Mouse (Mus musculus) small intestine, adult 2 months (tissue): ENCODE measurements around the gene Ap2a1. TPM values are rescaled to one million over a fixed set of nuclear protein-coding genes. Genes with fewer than 3 reads are reported as not detected.

Source experiments
- H3K27ac ChIP-seq: fragments of 200-500 bp; 2 replicates; pipeline ENCODE4 v1.5.1; 2012; ENCODE audit warnings: low read depth, low read length, control low read depth, inconsistent platforms; ENCODE audit not compliant: insufficient read depth
- H3K27me3 ChIP-seq: fragments of 200-500 bp; 2 replicates; pipeline ENCODE4 v1.6.1; 2012; ENCODE audit warnings: mild to moderate bottlenecking, moderate library complexity, low read length, inconsistent platforms; ENCODE audit not compliant: control insufficient read depth, insufficient read depth
- H3K36me3 ChIP-seq: fragments of 200-500 bp; 2 replicates; pipeline ENCODE4 v1.6.1; 2012; ENCODE audit warnings: mild to moderate bottlenecking, low read length, control low read depth, inconsistent platforms; ENCODE audit not compliant: control insufficient read depth, insufficient read depth
- H3K4me1 ChIP-seq: fragments of 200-500 bp; 2 replicates; pipeline ENCODE4 v1.6.1; 2012; ENCODE audit warnings: low read length, inconsistent platforms, mixed read lengths; ENCODE audit not compliant: control insufficient read depth, insufficient read depth, insufficient read length
- H3K4me3 ChIP-seq: fragments of 200-500 bp; 2 replicates; pipeline ENCODE4 v1.5.1; 2012; ENCODE audit warnings: low read depth, mild to moderate bottlenecking, control low read depth, inconsistent platforms, low read length, moderate library complexity
- CTCF ChIP-seq: fragments of 200-500 bp; IDR thresholded peaks from 2 replicates; pipeline ENCODE4 v1.5.1; 2012; ENCODE audit warnings: low read depth, mild to moderate bottlenecking, control low read depth, inconsistent platforms, low read length, moderate library complexity, mixed read lengths; ENCODE audit not compliant: insufficient replicate concordance, insufficient read length; ENCODE audit errors: extremely low read depth
- POLR2A ChIP-seq: fragments of 200-500 bp; IDR thresholded peaks from 2 replicates; pipeline ENCODE4 v1.6.1; 2012; ENCODE audit warnings: low read depth, mild to moderate bottlenecking, control low read depth, inconsistent platforms, low read length, moderate library complexity
- whole genome bisulfite sequencing: fragments of 180-500 bp; shearing (Covaris S2); methylation state at CpG from one replicate; pipeline ENCODE4 v1.1.7; 2018; 5-methylcytosine and 5-hydroxymethylcytosine counted together
- polyA plus RNA-seq: library from polyadenylated mRNA; depleted of rRNA; stranded (reverse); fragments of >200 nt; gene quantifications from 2 replicates; pipeline ENCODE4 v1.2.3, GENCODE M21; 2012; rRNA removed

The Ap2a1 gene
- polyA plus RNA-seq, 1 experiment: 85.2 TPM

DNA sequence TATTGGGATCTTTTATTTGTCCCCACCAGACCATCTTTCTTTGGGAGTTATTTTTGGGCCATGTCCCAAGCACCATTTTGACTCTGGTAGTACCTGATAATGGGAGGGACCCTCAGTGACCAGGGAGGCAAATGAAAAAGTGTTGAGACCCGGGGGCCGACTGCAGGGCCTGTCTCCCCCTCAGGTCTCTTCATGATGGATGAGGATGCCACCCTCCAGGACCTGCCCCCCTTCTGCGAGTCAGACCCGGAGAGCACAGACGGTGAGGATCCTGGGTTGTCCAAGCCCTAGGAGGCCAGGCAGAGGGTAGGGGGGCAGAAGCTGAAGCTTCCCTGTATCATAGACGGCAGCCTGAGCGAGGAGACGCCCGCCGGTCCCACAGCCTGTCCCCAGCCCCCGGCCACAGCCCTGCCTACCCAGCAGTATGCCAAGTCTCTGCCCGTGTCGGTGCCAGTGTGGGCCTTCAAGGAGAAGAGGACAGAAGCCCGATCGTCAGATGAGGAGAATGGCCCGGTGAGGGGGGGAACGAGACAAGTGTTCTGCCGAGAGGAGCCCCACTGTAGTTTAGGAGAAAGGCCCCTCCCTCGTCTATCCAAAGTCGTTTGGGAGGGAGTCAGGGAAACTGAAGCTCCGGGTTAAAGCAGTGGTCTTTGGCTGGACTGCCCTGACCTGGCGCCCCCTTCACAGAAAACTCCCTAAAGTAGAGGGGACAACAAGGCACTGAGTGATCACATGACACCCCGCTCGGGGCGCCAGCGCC is 75.5 kb downstream of the Ap2a1 start:
- TF ChIP-seq CTCF: no peak
- no peak for TF ChIP-seq POLR2A
- 12% methylated on average over 26 of the region's 26 CpGs for WGBS

DNA sequence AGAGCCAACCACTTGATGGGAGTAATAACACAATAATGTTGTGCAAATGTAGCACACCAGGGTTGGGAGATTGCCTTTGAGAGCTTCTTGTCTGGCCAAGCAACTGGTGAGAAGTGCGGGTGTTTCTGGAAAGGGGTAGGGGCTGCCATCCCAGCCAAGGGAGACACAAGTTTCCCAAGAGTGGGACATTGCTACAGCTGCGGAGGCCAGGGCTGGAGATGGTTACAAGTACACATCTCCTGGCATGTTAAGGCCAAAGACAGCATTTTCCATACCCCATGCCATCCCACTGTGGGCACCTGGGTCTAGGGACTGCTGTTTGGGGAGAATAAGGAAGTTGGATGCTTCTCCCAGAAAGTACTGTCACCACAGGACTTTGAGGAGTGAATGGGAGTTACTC is 76.2 kb downstream of the Ap2a1 start:
- no peaks in the 10 kb centered on the region for H3K36me3 ChIP-seq
- no peak overlapping the region for H3K27ac ChIP-seq
- 91% methylated on average over 2 of the region's 2 CpGs for WGBS
- TF ChIP-seq POLR2A (no peak), CTCF (no peak)
- peaks cover 16% of the 10 kb centered on the region for H3K4me1 ChIP-seq
- H3K4me3 ChIP-seq: no peak overlapping the region
- H3K27me3 ChIP-seq: no peaks in the 10 kb centered on the region

More for the DNA sequence above, 75.5 kb downstream of the Ap2a1 start:
- H3K27me3 ChIP-seq: no peaks in the 10 kb centered on the region
- peaks cover 16% of the 10 kb centered on the region for H3K4me1 ChIP-seq
- peak overlapping the region; percentile 86 for H3K4me3 ChIP-seq
- peak overlapping the region; percentile 97 for H3K27ac ChIP-seq
- no peaks in the 10 kb centered on the region for H3K36me3 ChIP-seq

DNA sequence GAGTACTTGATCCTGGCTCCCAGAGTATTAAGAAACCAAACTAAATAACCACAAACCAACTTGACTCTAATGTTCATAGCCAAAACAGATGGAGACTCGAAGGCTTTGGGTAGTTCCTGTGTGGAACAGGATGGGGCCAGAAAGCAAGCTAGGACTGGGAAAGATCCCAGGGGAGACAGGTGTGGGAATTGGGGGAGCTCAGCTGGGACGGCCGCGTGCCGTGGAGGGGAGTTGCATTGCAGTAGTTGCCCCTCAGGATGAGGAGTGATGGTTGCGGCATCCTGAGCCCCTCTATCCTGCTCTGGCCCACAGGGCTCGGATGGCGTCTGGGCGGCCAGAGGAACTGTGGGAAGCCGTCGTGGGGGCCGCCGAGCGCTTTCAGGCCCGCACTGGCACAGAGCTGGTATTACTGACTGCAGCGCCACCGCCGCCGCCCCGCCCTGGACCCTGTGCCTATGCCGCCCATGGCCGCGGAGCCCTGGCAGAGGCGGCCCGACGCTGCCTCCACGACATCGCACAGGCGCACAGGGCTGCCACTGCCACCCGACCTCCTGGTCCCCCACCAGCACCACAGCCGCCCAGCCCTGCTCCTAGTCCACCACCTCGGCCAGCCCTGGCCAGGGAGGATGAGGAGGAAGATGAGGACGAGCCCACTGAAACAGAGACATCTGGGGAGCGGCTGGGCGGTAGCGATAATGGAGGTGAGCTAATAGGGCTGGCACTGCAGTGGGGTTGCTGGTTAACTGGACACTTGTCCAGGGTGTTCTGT is 76.9 kb downstream of the Ap2a1 start:
- Histone ChIP-seq H3K36me3 (no peaks in the 10 kb centered on the region), H3K27ac (no peak overlapping the region), H3K4me1 (peaks cover 19% of the 10 kb centered on the region), H3K4me3 (no peak overlapping the region), H3K27me3 (no peaks in the 10 kb centered on the region)
- WGBS: 90% methylated on average over 36 of the region's 36 CpGs
- TF ChIP-seq CTCF: no peak
- no peak for TF ChIP-seq POLR2A

DNA sequence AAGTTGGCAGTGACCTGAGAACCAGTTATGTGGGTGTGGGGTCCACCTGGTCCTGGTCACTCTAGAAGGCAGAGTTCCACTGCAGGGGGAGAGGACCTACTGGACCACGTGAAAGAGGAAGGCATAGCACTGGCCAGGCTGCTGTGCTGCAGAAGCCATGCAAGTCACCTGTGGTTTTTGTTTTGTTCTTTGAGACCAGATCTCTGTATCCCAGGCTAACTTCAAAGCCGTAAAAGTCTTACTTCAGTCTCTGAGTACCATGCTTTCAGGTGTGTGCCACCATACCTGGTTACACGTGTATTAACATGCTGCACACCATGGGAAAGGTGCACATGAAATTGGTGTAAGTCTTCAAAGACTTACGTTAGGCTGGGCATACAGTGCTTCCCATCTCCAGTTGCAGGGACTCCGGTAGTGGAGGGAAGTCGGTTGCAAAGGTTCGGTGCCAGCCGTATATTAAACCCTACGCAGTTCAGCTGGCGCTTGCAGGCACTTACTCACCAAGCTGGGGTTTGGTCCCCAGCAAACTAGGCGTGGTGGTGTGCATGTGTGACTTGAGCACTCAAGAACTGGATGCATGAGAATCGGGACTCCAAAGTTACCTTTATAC is 77.6 kb downstream of the Ap2a1 start:
- Histone ChIP-seq H3K4me3 (no peak overlapping the region), H3K36me3 (peaks cover under 1% of the 10 kb centered on the region; the same call in 1 of the 2 replicates), H3K27ac (no peak overlapping the region), H3K27me3 (no peaks in the 10 kb centered on the region), H3K4me1 (peaks cover 19% of the 10 kb centered on the region)
- 86% methylated on average over 12 of the region's 12 CpGs for WGBS
- TF ChIP-seq CTCF: no peak
- TF ChIP-seq POLR2A: no peak

DNA sequence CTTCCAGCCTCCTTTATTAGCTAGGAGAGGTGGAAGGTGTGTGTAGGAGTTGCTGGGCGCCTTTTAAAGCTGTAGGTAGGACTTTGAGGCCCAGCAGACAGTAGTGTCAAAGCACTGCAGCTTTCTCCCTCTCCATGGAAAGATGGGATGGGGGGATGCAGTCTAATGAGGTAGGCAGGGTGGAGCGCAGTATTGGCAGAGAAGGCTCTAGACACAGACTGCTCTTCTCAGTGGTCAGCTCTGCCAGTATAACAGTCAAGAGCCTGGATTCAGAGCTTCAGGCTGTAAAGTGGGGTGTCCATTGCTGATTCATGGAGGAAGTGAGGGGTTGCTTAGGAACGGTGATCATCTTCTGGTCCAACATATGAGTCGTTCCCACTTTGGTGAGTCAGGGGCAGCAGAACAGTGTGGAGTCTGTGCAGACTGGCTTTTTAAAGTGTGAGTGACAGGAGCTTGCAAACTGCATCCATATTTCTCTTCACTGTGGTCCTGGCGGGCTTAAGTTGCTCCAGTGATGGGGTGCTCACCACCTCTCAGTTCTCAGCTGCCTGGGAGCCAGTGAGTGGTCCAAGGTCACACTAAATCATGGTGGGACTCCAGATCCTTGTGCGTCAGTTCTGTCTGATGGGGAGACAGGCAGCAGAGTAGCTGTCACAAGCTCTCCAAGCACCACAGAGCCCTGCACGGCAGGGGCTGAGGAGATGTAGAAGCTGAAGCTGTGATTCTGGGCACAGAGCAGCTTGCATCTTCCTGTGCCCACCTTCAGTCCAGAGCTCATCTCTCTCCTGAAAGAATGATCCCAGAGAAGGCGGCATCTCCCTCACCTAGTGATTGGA is 78.3 kb downstream of the Ap2a1 start:
- WGBS: 64% methylated on average over 8 of the region's 8 CpGs
- Histone ChIP-seq H3K4me3 (peak overlapping the region; percentile 80), H3K27me3 (no peaks in the 10 kb centered on the region), H3K36me3 (peaks cover 7% of the 10 kb centered on the region), H3K27ac (peak overlapping the region; percentile 67; the same call in 1 of the 2 replicates), H3K4me1 (peaks cover 16% of the 10 kb centered on the region)
- TF ChIP-seq POLR2A (no peak), CTCF (no peak)

Other genes with a start within 250 kb of the Ap2a1 start
- gene Izumo2, start 220.8 kb downstream of the Ap2a1 start, polyA plus RNA-seq: not detected in 2 replicates
- 20.4 and 40.3 TPM in 2 replicates for gene Vrk3, start 181.1 kb downstream of the Ap2a1 start, polyA plus RNA-seq
- 0.08 and 0.19 TPM in 2 replicates for gene Zfp473, start 178.4 kb downstream of the Ap2a1 start, polyA plus RNA-seq
- 30.9 and 53.3 TPM in 2 replicates for gene Nup62, start 113.4 kb downstream of the Ap2a1 start, polyA plus RNA-seq
- 8.0 and 13.8 TPM in 2 replicates for gene Il4i1, start 113.1 kb downstream of the Ap2a1 start, polyA plus RNA-seq
- 83.9 and 102 TPM in 2 replicates for gene Atf5, start 112.8 kb downstream of the Ap2a1 start, polyA plus RNA-seq
- gene Akt1s1, start 80.5 kb downstream of the Ap2a1 start, polyA plus RNA-seq: 180 and 283 TPM in 2 replicates
- 32.1 and 63.2 TPM in 2 replicates for gene Tbc1d17, start 80.4 kb downstream of the Ap2a1 start, polyA plus RNA-seq
- 36.9 and 84.2 TPM in 2 replicates for gene Pnkp, start 72.4 kb downstream of the Ap2a1 start, polyA plus RNA-seq
- 82.3 and 141 TPM in 2 replicates for gene Ptov1, start 59.7 kb downstream of the Ap2a1 start, polyA plus RNA-seq
- 85.8 and 208 TPM in 2 replicates for gene Med25, start 36.8 kb downstream of the Ap2a1 start, polyA plus RNA-seq
- 15.8 and 27.5 TPM in 2 replicates for gene Fuz, start 33.4 kb downstream of the Ap2a1 start, polyA plus RNA-seq
- not detected in 2 replicates for gene Tsks, start 13.7 kb upstream of the Ap2a1 start, polyA plus RNA-seq
- gene Cpt1c, start 45.4 kb upstream of the Ap2a1 start, polyA plus RNA-seq: 5.2 and 7.6 TPM in 2 replicates
- gene Prmt1, start 57.1 kb upstream of the Ap2a1 start, polyA plus RNA-seq: 50.0 and 68.6 TPM in 2 replicates
- 52.9 and 91.0 TPM in 2 replicates for gene Irf3, start 68.2 kb upstream of the Ap2a1 start, polyA plus RNA-seq
- 10.1 and 16.3 TPM in 2 replicates for gene Bcl2l12, start 69.2 kb upstream of the Ap2a1 start, polyA plus RNA-seq
- 39.8 and 73.0 TPM in 2 replicates for gene Scaf1, start 86.9 kb upstream of the Ap2a1 start, polyA plus RNA-seq
- gene Rras, start 88.5 kb upstream of the Ap2a1 start, polyA plus RNA-seq: 49.3 and 67.9 TPM in 2 replicates
- gene Prr12, start 123.4 kb upstream of the Ap2a1 start, polyA plus RNA-seq: 8.1 and 13.2 TPM in 2 replicates
- gene Nosip, start 132.9 kb upstream of the Ap2a1 start, polyA plus RNA-seq: 39.3 and 92.7 TPM in 2 replicates
- 81.7 and 172 TPM in 2 replicates for gene Prrg2, start 133.2 kb upstream of the Ap2a1 start, polyA plus RNA-seq
- 40.0 and 49.9 TPM in 2 replicates for gene Rcn3, start 162.7 kb upstream of the Ap2a1 start, polyA plus RNA-seq
- 47.9 and 78.3 TPM in 2 replicates for gene Fcgrt, start 174.4 kb upstream of the Ap2a1 start, polyA plus RNA-seq
- gene Rps11, start 194.9 kb upstream of the Ap2a1 start, polyA plus RNA-seq: 159 and 207 TPM in 2 replicates
- 1,193 and 1,266 TPM in 2 replicates for gene Rpl13a, start 199.3 kb upstream of the Ap2a1 start, polyA plus RNA-seq
- gene Gm45713, start 206.7 kb upstream of the Ap2a1 start, polyA plus RNA-seq: 1.5 TPM in 1 of 2 replicates, not detected in the other
- gene Flt3l, start 206.9 kb upstream of the Ap2a1 start, polyA plus RNA-seq: 22.1 and 45.8 TPM in 2 replicates
- gene Pih1d1, start 224.8 kb upstream of the Ap2a1 start, polyA plus RNA-seq: 25.3 and 48.5 TPM in 2 replicates
- 133 and 253 TPM in 2 replicates for gene Aldh16a1, start 225.1 kb upstream of the Ap2a1 start, polyA plus RNA-seq
- 0.03 and 0.09 TPM in 2 replicates for gene Slc17a7, start 234.5 kb upstream of the Ap2a1 start, polyA plus RNA-seq